Mouse (Mus musculus): Measurements from ENCODE around the gene Gm3233. TPM values are rescaled to one million over a fixed set of nuclear protein-coding genes. Genes with fewer than 3 reads are reported as not detected.
A peak's percentile ranks its signal among the peaks of the same experiment; 100 is the strongest.
"Not testable (repeated sequence)": the region's sequence is repeated elsewhere in the genome, so short reads cannot be mapped to it uniquely, and the experiment has no call there.

Gene Gm3233
- not detected in 2 replicates for polyA plus RNA-seq (2016; fragmentation: Nextera tagmentation; extraction: Ambion mirVana)

DNA sequence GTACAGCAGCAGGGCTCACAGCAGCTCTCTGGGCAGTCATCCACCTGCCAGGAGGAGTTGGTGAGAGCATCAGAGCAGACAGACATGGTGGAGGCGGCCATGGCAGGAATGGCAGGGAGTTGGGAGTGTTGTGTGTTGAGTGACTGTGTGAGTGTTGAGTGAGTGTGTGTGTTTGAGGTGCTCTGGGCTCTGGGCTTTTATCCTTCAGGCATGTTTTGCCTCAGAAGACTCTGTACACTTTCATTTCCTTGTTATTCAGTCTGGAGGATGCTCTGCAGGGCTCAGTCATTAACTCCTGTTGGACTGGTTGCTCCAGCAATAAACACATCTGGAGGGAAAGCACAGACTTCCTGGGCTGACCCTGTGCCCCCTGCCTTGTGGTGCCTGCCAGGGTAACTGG is at the start of gene Gm3233:
Gm3233 (minus strand) TSS at position 101 of the 400 bp plus-strand sequence.
- ATAC-seq (ENCODE audit: low FRiP score); H3K27ac ChIP-seq; H3K36me3 ChIP-seq (replicated peaks): not testable (repeated sequence)

DNA sequence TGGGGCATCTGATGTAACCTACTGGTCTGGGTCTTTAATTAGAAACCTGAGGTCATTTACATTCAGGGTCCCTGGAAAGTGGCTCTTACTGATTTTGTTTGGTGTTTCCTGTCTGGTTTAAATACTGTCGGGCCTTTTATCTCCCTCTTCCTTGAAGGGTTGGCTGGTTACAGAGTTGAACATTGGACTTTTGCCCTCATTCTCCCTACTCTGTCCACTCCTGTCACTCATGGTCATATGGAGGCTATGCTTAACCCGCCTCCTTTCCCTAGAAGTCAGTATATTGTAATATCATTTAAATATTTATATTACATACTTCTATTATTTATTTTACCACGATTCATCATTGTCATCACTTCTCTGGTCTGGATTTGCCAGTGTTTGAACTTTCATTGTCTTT is 44.6 kb upstream of the Gm3233 start:
- Histone ChIP-seq H3K27me3 (no peaks in the 10 kb centered on the region), H3K9ac (no peak overlapping the region), H3K4me2 (no peak overlapping the region), H3K36me3 (replicated peaks) (no peaks in the 10 kb centered on the region), H3K4me3 (replicated peaks) (no peak overlapping the region), H3K27ac (no peak overlapping the region), H3K9me3 (no peaks in the 10 kb centered on the region), H3K4me1 (0 out of 2 replicates have a peak, but pooled peaks cover under 1% of the 10 kb centered on the region)
- WGBS = 84% methylated on average over 3 of the region's 3 CpGs
- no peak for ATAC-seq (ENCODE audit: low FRiP score)

More for the DNA sequence above, at the start of gene Gm3233:
- H3K27me3 ChIP-seq; H3K9me3 ChIP-seq; H3K9ac ChIP-seq; H3K4me3 ChIP-seq (replicated peaks); H3K4me1 ChIP-seq; H3K4me2 ChIP-seq: not testable (repeated sequence)
- no CpG with 5 or more reads among the region's 1 CpGs for WGBS

DNA sequence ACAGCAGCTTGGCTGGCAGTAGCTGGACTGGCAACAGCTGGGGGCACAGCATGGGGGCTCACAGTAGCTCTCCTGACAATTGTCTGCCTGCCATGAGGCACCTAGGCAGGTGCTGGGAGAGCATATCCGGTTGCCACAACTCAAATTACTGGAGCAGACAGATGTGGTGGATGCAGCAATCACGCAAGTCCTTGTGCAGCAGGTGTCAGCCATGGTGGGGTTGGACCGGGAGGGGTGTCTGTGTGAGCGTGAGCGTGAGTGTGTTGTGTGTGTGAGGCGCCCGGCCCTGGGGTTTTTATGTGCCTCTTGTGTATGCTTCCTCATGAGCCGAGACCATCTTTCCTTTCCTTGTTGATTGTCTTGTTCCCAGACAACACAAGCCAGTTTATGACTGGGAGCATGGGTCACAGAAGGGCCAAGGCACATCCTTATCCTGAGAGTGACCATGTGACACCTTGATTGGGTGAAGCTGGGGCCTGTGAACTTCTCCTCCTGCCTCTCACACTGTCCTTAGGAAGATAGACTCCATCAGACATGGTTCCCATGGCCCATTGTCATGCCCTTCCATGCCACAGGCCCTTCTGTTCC is 39.5 kb upstream of the Gm3233 start, which contains the start of gene Gm19668:
Gm19668 (minus strand) TSS at position 213 of the 588 bp plus-strand sequence.
- peaks cover 16% of the 10 kb centered on the region; the same call in 1 of the 2 replicates for H3K4me1 ChIP-seq
- no peak within 1 kb of the TSS for H3K4me3 ChIP-seq (replicated peaks)
- peak within 1 kb of the TSS; percentile 70 for H3K27ac ChIP-seq
- no peaks in the 10 kb centered on the region for H3K9me3 ChIP-seq
- no peak within 1 kb of the TSS for H3K4me2 ChIP-seq
- H3K36me3 ChIP-seq (replicated peaks) = no peaks in the 10 kb centered on the region
- H3K27me3 ChIP-seq = no peaks in the 10 kb centered on the region
- WGBS = 71% methylated on average over 8 of the region's 8 CpGs
- ATAC-seq (ENCODE audit: low FRiP score) = no peak
- no peak within 1 kb of the TSS for H3K9ac ChIP-seq

DNA sequence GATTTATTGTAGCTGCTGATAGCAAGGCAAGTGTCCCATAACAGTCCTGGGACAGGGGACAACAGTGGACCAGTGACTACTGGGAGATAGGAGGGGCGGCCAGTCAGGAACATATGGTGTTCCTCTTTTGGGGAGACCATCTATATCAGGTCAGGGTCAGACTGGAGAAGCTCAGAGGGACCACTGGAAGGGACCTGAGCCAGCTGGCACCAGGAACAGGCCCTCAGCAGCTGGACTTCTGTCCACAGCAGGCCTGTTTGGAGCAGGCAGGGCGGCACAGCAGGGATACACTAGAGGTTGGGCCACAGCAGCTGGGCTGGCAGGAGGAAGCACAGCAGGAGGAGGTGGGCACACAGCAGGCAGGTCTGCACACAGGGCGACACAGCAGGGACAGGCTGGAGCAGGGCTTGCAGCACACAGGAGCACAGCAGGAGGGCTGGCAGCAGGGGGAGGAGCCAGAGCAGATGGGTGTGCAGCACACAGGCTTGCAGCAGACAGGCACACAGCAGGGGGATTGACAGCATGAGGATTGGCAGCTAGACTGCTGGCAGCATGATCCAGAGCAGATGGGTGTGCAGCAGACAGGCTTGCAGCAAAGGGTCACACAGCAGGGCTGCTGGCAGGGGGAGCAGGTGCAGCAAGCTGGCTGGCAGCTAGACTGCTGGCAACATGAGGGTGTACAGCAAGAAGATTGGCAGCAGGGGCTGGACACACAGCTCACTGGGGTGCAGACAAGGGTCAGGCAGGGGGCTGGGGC is 38.9 kb upstream of the Gm3233 start:
- not testable (repeated sequence) for H3K27me3 ChIP-seq; ATAC-seq (ENCODE audit: low FRiP score); H3K9ac ChIP-seq; H3K4me3 ChIP-seq (replicated peaks); H3K36me3 ChIP-seq (replicated peaks); H3K9me3 ChIP-seq; H3K4me2 ChIP-seq
- Histone ChIP-seq H3K27ac (peak overlapping the region; percentile 70), H3K4me1 (peaks cover 16% of the 10 kb centered on the region; the same call in 1 of the 2 replicates)
- 27% methylated on average over 3 of the region's 3 CpGs for WGBS

GRCm38 (mm10) chr10:77797677-77798076 is 38.2 kb upstream of the Gm3233 start:
- WGBS = 6% methylated on average over 3 of the region's 3 CpGs
- no peak for ATAC-seq (ENCODE audit: low FRiP score)
- H3K27ac ChIP-seq = peak overlapping the region; percentile 70; the same call in 1 of the 2 replicates
- no peak overlapping the region for H3K4me3 ChIP-seq (replicated peaks)
- H3K36me3 ChIP-seq (replicated peaks) = no peaks in the 10 kb centered on the region
- H3K9ac ChIP-seq = no peak overlapping the region
- peaks cover 16% of the 10 kb centered on the region; the same call in 1 of the 2 replicates for H3K4me1 ChIP-seq
- no peaks in the 10 kb centered on the region for H3K27me3 ChIP-seq
- H3K4me2 ChIP-seq = no peak overlapping the region
- no peaks in the 10 kb centered on the region for H3K9me3 ChIP-seq

- 0 out of 2 replicates have a peak within 1 kb of the TSS, but pooled peaks have one; percentile 36 for H3K27ac ChIP-seq
- H3K4me1 ChIP-seq = peaks cover 16% of the 10 kb centered on the region; the same call in 1 of the 2 replicates
- ATAC-seq (ENCODE audit: low FRiP score) = no peak
- no peaks in the 10 kb centered on the region for H3K27me3 ChIP-seq
- no peaks in the 10 kb centered on the region for H3K9me3 ChIP-seq
- no peaks in the 10 kb centered on the region for H3K36me3 ChIP-seq (replicated peaks)
- H3K9ac ChIP-seq = no peak within 1 kb of the TSS
- H3K4me3 ChIP-seq (replicated peaks) = no peak within 1 kb of the TSS
- no peak within 1 kb of the TSS for H3K4me2 ChIP-seq
- WGBS = 55% methylated on average over 2 of the region's 2 CpGs
These were observed 35.5 kb upstream of the Gm3233 start, which contains the start of gene Gm9639 for GRCm38 (mm10) chr10:77794976-77795375. TSS of gene Gm9639 (minus strand) at chr10:77795076.

GRCm38 (mm10) chr10:77788621-77789020 is 29.1 kb upstream of the Gm3233 start:
- H3K27ac ChIP-seq = no peak overlapping the region
- no peak for ATAC-seq (ENCODE audit: low FRiP score)
- no peak overlapping the region for H3K4me2 ChIP-seq
- WGBS = 90% methylated on average over 2 of the region's 2 CpGs
- H3K4me1 ChIP-seq = no peaks in the 10 kb centered on the region
- H3K36me3 ChIP-seq (replicated peaks) = no peaks in the 10 kb centered on the region
- H3K27me3 ChIP-seq = no peaks in the 10 kb centered on the region
- no peak overlapping the region for H3K9ac ChIP-seq
- no peak overlapping the region for H3K4me3 ChIP-seq (replicated peaks)
- no peaks in the 10 kb centered on the region for H3K9me3 ChIP-seq

DNA sequence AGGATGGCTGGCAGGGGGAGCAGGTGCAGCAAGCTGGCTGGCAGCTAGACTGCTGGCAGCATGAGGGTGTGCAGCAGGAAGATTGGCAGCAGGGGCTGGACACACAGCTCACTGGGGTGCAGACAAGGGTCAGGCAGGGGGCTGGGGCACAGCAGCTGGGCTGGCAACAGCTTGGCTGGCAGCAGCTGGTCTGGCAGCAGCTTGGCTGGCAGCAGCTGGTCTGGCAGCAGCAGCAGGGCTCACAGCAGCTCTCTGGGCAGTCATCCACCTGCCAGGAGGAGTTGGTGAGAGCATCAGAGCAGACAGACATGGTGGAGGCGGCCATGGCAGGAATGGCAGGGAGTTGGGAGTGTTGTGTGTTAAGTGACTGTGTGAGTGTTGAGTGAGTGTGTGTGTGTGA is 28.4 kb upstream of the Gm3233 start, which contains the start of gene Gm7137:
Gm7137 (minus strand) TSS at position 325 of the 400 bp plus-strand sequence.
- H3K27me3 ChIP-seq; H3K4me1 ChIP-seq; H3K27ac ChIP-seq; H3K4me2 ChIP-seq; H3K9me3 ChIP-seq; ATAC-seq (ENCODE audit: low FRiP score); H3K4me3 ChIP-seq (replicated peaks); H3K36me3 ChIP-seq (replicated peaks); H3K9ac ChIP-seq: not testable (repeated sequence)
- 43% methylated on average over 1 of the region's 1 CpGs for WGBS

GRCm38 (mm10) chr10:77783396-77783795 is 23.9 kb upstream of the Gm3233 start:
- not testable (repeated sequence) for H3K4me2 ChIP-seq; H3K9ac ChIP-seq; H3K4me1 ChIP-seq; H3K27me3 ChIP-seq; H3K27ac ChIP-seq; H3K4me3 ChIP-seq (replicated peaks); H3K36me3 ChIP-seq (replicated peaks); H3K9me3 ChIP-seq; ATAC-seq (ENCODE audit: low FRiP score)
- 70% methylated on average over 3 of the region's 3 CpGs for WGBS

GRCm38 (mm10) chr10:77782442-77782841 is 23.0 kb upstream of the Gm3233 start, which contains the start of gene Gm3250:
TSS of gene Gm3250 (minus strand) at chr10:77782542.
- not testable (repeated sequence) for H3K4me3 ChIP-seq (replicated peaks); H3K27ac ChIP-seq; H3K4me1 ChIP-seq; ATAC-seq (ENCODE audit: low FRiP score); H3K36me3 ChIP-seq (replicated peaks); H3K27me3 ChIP-seq; H3K4me2 ChIP-seq; H3K9ac ChIP-seq; H3K9me3 ChIP-seq
- WGBS = no CpG with 5 or more reads among the region's 1 CpGs

- ATAC-seq (ENCODE audit: low FRiP score); H3K4me2 ChIP-seq; H3K4me3 ChIP-seq (replicated peaks); H3K4me1 ChIP-seq; H3K27me3 ChIP-seq; H3K9me3 ChIP-seq; H3K9ac ChIP-seq; H3K27ac ChIP-seq; H3K36me3 ChIP-seq (replicated peaks): not testable (repeated sequence)
- 71% methylated on average over 1 of the region's 1 CpGs for WGBS
These were observed 17.4 kb upstream of the Gm3233 start, which contains the start of gene Gm7138 for GRCm38 (mm10) chr10:77776844-77777243. TSS of gene Gm7138 (minus strand) at chr10:77776944.

DNA sequence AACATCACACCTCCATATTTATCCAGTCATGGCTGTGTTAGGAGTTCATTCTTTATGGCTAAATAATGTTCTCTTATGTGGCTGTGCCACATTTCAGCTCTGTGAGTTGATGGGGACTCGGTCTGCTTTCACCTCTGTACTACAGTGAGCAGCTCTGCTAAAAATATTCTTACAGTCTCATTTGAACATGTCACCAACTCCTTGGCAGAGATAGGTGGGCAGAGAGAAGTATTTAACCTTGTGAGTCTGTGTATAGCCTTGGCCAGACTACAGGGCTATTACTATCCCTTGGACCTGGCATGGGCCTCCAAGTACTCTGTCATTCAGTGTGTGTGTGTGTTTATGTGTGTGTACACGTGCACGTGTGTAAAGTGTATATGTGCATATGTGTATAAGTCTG is 12.7 kb upstream of the Gm3233 start:
- 92% methylated on average over 1 of the region's 3 CpGs for WGBS
- not testable (repeated sequence) for H3K27ac ChIP-seq; H3K27me3 ChIP-seq; H3K4me3 ChIP-seq (replicated peaks); H3K9me3 ChIP-seq; H3K9ac ChIP-seq; H3K4me1 ChIP-seq; H3K4me2 ChIP-seq; ATAC-seq (ENCODE audit: low FRiP score); H3K36me3 ChIP-seq (replicated peaks)
